Mouse (Mus musculus) midbrain, embryonic 10.5 days (tissue): ENCODE data around the gene Unc5a. TPM values are rescaled to one million over a fixed set of nuclear protein-coding genes. Genes with fewer than 3 reads are reported as not detected.

Experiments used
- DNase-seq: peaks from one replicate; pipeline ENCODE4 v3.0.0-alpha.2; 2017; ENCODE audit warnings: low spot score
- H3K27ac ChIP-seq: fragments of 300-500 bp; sonication (generic); replicated peaks from 2 replicates; pipeline ENCODE4 v1.5.1; 2016; ENCODE audit warnings: mild to moderate bottlenecking
- H3K27me3 ChIP-seq: fragments of 300-500 bp; sonication (generic); 2 replicates; pipeline ENCODE4 v1.6.1; 2016; ENCODE audit warnings: low read depth, mild to moderate bottlenecking; ENCODE audit not compliant: poor library complexity, severe bottlenecking
- H3K36me3 ChIP-seq: fragments of 300-500 bp; sonication (generic); 2 replicates; pipeline ENCODE4 v1.6.1; 2016; ENCODE audit warnings: mild to moderate bottlenecking, moderate library complexity
- H3K4me1 ChIP-seq: fragments of 300-500 bp; sonication (generic); 2 replicates; pipeline ENCODE4 v1.6.1; 2016
- H3K4me3 ChIP-seq: fragments of 300-500 bp; sonication (generic); 2 replicates; pipeline ENCODE4 v1.5.1; 2016; ENCODE audit warnings: mild to moderate bottlenecking, moderate library complexity
- H3K9me3 ChIP-seq: fragments of 300-500 bp; sonication (generic); replicated peaks from 2 replicates; pipeline ENCODE4 v1.6.1; 2016; ENCODE audit warnings: mild to moderate bottlenecking
- WGBS: fragments of 180-500 bp; shearing (Covaris S2); methylation state at CpG from one replicate; pipeline ENCODE4 v1.1.7; 2016; 5-methylcytosine and 5-hydroxymethylcytosine counted together
- polyA plus RNA-seq: library from polyadenylated mRNA; unstranded; fragments of >200 nt; fragmentation: Nextera tagmentation; extraction: Ambion mirVana; gene quantifications from 2 replicates; pipeline ENCODE4 v1.2.1, GENCODE M21; 2016

Gene Unc5a
- polyA plus RNA-seq, 1 experiment from 2014 or later = 2.8 TPM

DNA sequence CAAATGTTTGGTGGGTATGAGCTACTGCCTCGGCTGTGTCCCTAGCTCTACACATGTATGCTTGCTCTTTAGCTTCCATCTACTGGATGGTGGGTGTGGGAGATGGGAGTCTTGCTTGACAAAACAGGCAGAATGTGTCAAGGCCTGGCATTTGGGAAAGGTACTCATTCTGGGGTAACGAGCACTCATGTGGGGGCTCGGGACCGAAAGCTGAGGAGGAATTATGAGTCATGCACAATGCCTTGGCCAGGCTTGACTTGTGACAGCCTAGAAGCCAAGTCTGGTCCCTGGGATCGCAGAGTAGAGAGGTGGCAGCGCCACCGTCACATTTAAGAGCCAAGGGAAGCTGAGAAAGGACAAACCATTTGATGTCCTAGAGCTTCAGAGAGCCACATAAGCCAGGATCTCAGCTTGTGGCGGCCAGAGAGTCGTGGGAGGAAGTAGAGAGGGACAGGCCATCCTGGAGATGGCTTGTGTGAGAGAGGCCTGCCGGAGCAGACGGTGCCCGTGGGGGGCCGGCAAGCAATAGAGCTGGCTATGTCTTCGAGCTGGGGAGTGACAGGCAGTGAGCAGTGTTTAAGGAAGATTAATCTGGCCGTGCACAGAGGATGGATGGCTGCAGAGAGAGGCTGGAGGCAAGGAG is 10.0 kb downstream of the Unc5a start:
- 52% methylated on average over 15 of the region's 15 CpGs for WGBS
- H3K4me3 ChIP-seq = no peak overlapping the region
- no peaks in the 10 kb centered on the region for H3K36me3 ChIP-seq
- no peak for DNase-seq
- H3K27me3 ChIP-seq = peaks cover 100% of the 10 kb centered on the region
- H3K27ac ChIP-seq = 0 out of 2 replicates have a peak overlapping the region, but pooled peaks have one; percentile 38
- H3K9me3 ChIP-seq = no peaks in the 10 kb centered on the region
- peaks cover 71% of the 10 kb centered on the region for H3K4me1 ChIP-seq

DNA sequence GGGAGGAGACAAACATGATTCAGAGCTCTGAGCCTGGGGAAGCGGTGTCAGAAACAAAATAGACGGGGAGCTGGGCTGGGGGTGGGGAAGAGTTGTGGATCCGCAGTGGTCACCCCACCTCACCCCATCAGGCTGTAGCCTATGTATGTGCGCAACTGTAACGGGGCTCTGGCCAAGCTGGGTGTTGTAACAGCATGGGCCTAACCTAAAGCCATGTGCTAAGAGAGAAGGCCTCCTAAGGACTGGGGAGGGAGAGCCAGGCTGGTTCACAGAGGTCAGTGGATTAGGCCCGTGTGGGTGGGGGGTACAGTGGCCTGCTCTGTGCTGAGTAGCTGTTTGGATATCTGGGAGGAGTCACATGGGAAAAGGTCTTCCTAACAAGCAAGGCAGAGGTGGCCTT is 10.6 kb downstream of the Unc5a start:
- no peaks in the 10 kb centered on the region for H3K9me3 ChIP-seq
- WGBS = 47% methylated on average over 6 of the region's 6 CpGs
- no peaks in the 10 kb centered on the region for H3K36me3 ChIP-seq
- H3K27ac ChIP-seq = peak overlapping the region; percentile 38; the same call in 1 of the 2 replicates
- peaks cover 71% of the 10 kb centered on the region for H3K4me1 ChIP-seq
- H3K27me3 ChIP-seq = peaks cover 100% of the 10 kb centered on the region
- no peak for DNase-seq
- no peak overlapping the region for H3K4me3 ChIP-seq

DNA sequence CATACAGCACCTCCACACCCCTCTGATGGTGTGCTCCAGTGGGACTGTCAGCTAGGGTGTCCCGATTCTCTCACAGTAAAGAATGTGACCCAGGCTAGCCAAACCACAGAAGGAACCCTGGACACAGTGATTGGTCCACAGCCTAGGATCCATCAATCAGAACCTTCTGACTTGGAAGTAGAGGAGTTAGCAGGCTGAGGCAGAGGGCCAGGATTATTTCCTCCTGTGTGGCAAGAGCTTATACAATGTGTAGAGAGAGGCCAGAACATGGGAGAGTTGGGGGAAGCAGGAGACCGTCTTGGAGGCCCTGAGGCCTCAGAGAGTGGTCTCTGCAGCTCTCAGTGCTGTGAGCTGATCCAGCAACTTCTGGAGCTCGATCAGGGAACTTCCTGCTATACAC is 11.3 kb downstream of the Unc5a start:
- DNase-seq = no peak
- H3K4me1 ChIP-seq = peaks cover 64% of the 10 kb centered on the region
- peaks cover 100% of the 10 kb centered on the region for H3K27me3 ChIP-seq
- H3K4me3 ChIP-seq = no peak overlapping the region
- H3K9me3 ChIP-seq = no peaks in the 10 kb centered on the region
- no peak overlapping the region for H3K27ac ChIP-seq
- no peaks in the 10 kb centered on the region for H3K36me3 ChIP-seq
- WGBS = 76% methylated on average over 3 of the region's 3 CpGs

DNA sequence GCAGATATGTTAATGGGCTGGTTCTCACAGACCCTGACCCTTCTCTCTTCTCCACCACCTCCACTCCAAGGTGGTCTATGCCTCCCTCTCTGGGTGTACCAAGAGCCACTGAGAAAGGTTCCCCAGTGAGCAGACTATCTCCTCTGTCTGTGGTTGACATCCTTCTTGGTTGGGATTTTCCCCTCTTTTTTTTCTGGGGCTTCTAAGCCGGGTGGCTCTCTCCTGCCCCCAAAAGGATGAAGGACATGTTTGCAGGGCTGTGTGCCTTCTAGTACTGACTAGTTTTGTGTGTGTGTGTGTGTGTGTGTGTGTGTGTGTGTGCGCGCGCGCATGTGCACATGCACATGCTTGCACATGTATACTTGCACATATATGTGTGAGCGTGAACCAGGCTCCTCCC is 16.0 kb downstream of the Unc5a start:
- H3K4me3 ChIP-seq = no peak overlapping the region
- no peaks in the 10 kb centered on the region for H3K36me3 ChIP-seq
- WGBS = 87% methylated on average over 6 of the region's 6 CpGs
- DNase-seq = no peak
- H3K27me3 ChIP-seq = peaks cover 100% of the 10 kb centered on the region
- H3K27ac ChIP-seq = no peak overlapping the region
- peaks cover 60% of the 10 kb centered on the region for H3K4me1 ChIP-seq
- no peaks in the 10 kb centered on the region for H3K9me3 ChIP-seq

DNA sequence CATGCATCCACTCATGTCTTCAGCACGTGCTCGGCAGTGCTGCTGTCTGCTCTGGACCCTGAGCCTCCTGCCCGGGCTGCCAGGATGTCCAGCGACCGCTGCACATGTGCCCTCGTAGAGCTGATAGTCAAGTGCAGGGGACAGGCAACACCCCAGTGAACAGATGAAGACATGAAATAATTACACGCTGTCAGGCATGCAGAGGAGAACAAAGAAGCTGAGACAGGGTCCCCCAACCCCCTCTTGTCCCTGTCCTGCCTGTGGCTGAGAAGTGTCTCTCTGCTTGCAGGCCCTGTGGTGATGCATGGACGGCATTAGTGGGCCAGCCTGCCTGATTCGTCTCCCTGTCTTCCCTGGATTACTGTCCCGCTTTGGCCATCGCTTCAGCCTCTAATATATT is 18.3 kb downstream of the Unc5a start:
- H3K4me1 ChIP-seq = peaks cover 59% of the 10 kb centered on the region
- no peak for DNase-seq
- H3K4me3 ChIP-seq = no peak overlapping the region
- 59% methylated on average over 11 of the region's 11 CpGs for WGBS
- H3K27ac ChIP-seq = peak overlapping the region; percentile 7; the same call in 1 of the 2 replicates
- no peaks in the 10 kb centered on the region for H3K9me3 ChIP-seq
- H3K27me3 ChIP-seq = peaks cover 100% of the 10 kb centered on the region
- H3K36me3 ChIP-seq = no peaks in the 10 kb centered on the region

DNA sequence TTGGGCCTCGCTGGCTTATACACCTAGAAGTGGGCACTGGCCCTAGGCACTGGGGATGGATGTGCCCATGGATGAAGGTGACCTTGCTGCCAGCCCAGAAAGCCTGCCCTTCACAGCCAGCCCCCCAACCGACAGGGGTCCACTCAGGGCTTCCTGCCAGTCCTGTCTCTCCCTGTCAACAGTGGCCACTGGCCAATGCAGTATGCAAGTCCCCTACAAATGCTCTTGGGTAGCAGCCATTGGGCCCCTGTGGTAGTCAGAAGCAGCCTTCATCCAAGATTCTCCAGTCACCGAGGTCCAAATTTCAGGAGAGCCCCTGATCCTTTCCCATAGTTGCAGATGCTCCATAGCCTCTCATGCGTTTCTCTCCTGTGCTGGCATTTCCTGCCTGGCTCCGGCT is 19.4 kb downstream of the Unc5a start:
- Histone ChIP-seq H3K9me3 (no peaks in the 10 kb centered on the region), H3K4me3 (no peak overlapping the region), H3K27ac (no peak overlapping the region), H3K4me1 (peaks cover 57% of the 10 kb centered on the region), H3K27me3 (peaks cover 100% of the 10 kb centered on the region), H3K36me3 (no peaks in the 10 kb centered on the region)
- no peak for DNase-seq
- 69% methylated on average over 5 of the region's 5 CpGs for WGBS

DNA sequence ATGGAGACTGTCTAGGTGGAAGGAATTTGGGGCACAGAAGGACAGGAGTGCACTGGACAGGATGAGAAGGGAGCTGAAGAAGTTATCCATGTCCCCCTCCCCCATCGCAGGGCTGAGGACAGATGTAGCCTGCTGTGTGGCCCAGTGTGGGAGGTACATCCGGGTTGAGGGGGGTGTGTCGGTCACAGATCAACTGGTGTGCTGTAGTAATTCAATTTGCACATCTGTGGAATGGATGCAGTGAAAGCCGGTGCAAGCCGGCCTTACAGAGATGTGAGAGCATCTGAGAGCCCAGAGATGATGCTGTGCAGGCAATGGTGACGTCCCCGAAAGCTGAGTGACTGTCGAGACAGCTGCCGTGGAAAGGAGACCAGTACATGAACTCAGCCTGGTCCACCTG is 20.3 kb downstream of the Unc5a start:
- no peak overlapping the region for H3K27ac ChIP-seq
- peaks cover 99% of the 10 kb centered on the region for H3K27me3 ChIP-seq
- peaks cover 50% of the 10 kb centered on the region for H3K4me1 ChIP-seq
- H3K4me3 ChIP-seq = no peak overlapping the region
- 55% methylated on average over 9 of the region's 9 CpGs for WGBS
- no peaks in the 10 kb centered on the region for H3K36me3 ChIP-seq
- no peaks in the 10 kb centered on the region for H3K9me3 ChIP-seq
- no peak for DNase-seq

DNA sequence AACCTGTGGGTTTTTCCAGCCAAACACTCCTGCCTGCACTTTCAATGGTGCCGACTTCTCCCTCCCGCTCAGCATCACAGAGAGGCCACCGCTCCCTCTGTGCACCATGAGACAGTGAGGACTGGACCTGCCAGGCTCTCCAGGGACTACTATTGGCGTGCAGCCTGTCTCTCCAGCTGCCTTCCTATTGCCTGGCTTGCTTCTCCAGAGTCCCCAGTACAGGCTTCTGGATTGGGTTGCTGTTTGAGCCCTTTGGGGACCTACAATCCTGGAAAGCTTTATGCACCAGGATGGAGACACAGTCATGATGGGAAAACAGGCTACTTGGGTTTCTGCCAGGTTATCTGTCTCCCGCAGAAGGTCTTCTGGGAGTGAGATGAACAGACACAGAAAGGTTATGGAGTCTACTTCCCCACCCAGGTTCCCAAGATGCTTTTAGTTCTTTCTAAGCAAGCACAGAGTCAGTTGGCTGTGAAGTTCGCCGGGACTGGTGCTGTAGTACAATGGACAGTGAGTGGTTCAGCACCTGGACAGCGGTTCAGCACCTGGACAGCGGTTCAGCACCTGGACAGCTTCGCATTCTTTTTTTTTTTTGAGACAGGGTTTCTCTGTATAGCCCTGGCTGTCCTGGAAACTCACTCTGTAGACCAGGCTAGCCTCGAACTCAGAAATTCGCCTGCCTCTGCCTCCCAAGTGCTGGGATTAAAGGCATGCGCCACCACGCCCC is 21.5 kb downstream of the Unc5a start:
- no peak for DNase-seq
- H3K27ac ChIP-seq = no peak overlapping the region
- no peak overlapping the region for H3K4me3 ChIP-seq
- 47% methylated on average over 14 of the region's 14 CpGs for WGBS
- H3K4me1 ChIP-seq = peaks cover 61% of the 10 kb centered on the region
- H3K9me3 ChIP-seq = no peaks in the 10 kb centered on the region
- H3K36me3 ChIP-seq = no peaks in the 10 kb centered on the region
- peaks cover 98% of the 10 kb centered on the region for H3K27me3 ChIP-seq

DNA sequence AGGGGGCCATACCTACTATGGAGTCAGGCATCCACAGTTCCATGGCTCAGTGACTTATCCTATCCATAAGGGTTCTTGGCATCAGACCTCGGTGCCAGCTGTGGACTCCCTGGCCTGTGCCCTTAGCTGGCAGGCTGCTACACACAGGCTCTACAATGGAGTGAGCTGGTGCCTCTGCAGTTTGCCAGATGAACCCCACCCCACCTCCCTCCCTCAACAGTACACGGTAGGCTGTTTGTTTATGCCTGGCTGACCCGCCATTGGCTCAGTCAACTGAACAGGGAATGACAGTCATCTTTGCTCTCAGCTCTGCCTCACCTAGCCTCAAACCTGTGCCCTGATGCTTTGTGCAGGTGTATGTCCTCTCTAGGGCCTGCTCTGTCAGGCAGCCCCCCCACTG is 26.3 kb downstream of the Unc5a start:
- DNase-seq = no peak
- Histone ChIP-seq H3K9me3 (no peaks in the 10 kb centered on the region), H3K4me1 (peaks cover 68% of the 10 kb centered on the region), H3K27ac (peak overlapping the region; percentile 24), H3K27me3 (peaks cover 92% of the 10 kb centered on the region), H3K4me3 (no peak overlapping the region), H3K36me3 (no peaks in the 10 kb centered on the region)
- 54% methylated on average over 3 of the region's 3 CpGs for WGBS

DNA sequence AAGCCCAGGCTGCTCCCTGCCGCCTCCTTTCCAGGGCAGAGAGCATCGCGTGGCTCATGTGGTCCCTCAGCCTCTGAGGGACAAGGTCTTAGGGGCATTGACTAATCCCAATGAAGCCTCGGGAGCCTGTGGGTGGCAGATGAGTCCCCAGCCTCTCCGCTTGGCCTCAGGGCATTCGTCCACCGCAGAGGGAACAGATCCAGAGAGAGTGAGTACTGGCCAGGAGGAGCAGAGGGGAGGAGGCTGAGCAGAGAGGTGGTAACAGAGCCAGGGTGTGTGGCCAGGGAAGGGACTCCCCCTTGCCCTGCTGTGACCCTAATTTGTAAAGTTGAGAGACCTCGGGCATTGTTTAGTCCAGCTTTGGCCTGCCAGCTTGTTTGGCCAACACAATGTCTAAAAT is 29.6 kb downstream of the Unc5a start:
- Histone ChIP-seq H3K4me1 (peaks cover 59% of the 10 kb centered on the region), H3K4me3 (no peak overlapping the region), H3K36me3 (no peaks in the 10 kb centered on the region), H3K9me3 (no peaks in the 10 kb centered on the region), H3K27me3 (peaks cover 90% of the 10 kb centered on the region), H3K27ac (peak overlapping the region; percentile 50)
- 31% methylated on average over 8 of the region's 8 CpGs for WGBS
- no peak for DNase-seq

DNA sequence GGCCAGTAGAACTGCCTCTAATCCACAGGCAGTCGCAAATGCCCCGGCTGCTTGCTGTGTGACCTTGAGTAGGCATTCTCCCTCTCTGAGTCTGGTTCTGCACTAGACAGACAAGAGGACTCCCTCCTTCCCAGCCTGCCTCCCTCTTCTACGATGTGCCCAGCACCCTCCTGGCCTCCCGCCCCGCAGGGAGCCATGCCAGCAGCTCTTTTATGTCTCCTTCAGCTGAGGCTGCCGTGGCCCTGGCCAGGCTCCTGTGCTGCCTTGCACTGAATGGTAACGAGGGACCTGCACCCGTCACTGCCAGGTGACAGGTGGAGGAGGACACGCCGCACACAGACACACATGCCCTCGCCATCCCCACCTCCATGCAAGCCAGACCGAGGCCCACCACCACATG is 31.7 kb downstream of the Unc5a start:
- Histone ChIP-seq H3K27ac (0 out of 2 replicates have a peak overlapping the region, but pooled peaks have one; percentile 34), H3K4me3 (no peak overlapping the region), H3K9me3 (no peaks in the 10 kb centered on the region), H3K4me1 (peaks cover 49% of the 10 kb centered on the region), H3K36me3 (no peaks in the 10 kb centered on the region), H3K27me3 (peaks cover 92% of the 10 kb centered on the region)
- 78% methylated on average over 12 of the region's 12 CpGs for WGBS
- no peak for DNase-seq

DNA sequence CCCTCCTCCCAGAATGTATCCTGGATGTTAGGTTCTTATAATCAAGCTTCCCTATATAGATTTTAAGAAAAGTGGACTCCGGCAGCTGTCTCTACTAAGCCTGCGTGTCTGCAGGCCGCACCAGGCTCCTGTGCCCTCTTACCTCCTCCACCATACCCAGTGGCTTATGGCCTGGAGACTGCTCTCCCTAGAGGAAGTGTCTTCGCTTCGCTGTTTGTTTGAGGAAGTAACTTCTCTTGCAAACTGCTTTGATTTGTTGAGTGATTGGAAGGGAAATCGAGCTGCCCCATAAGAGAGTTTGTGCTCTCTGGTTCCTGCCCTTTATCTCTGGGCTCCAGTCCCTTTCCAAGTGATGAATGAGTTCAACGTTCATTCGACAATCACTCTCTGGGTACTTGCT is 33.8 kb downstream of the Unc5a start:
- peaks cover 47% of the 10 kb centered on the region for H3K4me1 ChIP-seq
- H3K9me3 ChIP-seq = no peaks in the 10 kb centered on the region
- no peaks in the 10 kb centered on the region for H3K36me3 ChIP-seq
- peaks cover 94% of the 10 kb centered on the region for H3K27me3 ChIP-seq
- 88% methylated on average over 8 of the region's 8 CpGs for WGBS
- no peak overlapping the region for H3K27ac ChIP-seq
- no peak for DNase-seq
- H3K4me3 ChIP-seq = no peak overlapping the region

DNA sequence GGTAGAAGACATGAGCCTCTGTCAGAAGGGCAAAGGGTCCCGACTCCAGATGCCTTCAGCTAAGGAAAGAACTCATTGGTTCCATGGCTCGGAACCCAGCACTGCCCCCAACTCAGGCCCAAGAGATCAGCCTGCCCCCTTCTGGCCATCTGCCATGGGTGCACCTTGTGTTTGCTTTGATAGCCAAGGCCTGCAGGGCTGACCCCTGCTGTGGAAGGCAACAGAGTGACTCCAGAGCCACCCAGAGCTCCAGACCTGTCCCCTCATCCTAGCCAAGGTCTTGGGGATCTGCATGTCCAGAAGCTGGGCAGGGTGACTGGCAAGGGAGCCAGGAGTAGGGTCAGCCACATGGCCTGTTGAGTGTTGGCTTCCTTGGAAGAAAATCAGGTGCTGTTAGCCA is 34.4 kb downstream of the Unc5a start:
- H3K36me3 ChIP-seq = no peaks in the 10 kb centered on the region
- 76% methylated on average over 2 of the region's 2 CpGs for WGBS
- DNase-seq = no peak
- no peak overlapping the region for H3K4me3 ChIP-seq
- no peak overlapping the region for H3K27ac ChIP-seq
- no peaks in the 10 kb centered on the region for H3K9me3 ChIP-seq
- peaks cover 93% of the 10 kb centered on the region for H3K27me3 ChIP-seq
- H3K4me1 ChIP-seq = peaks cover 47% of the 10 kb centered on the region
